Mouse (Mus musculus): ENCODE measurements around the gene Fbxl8. TPM values are rescaled to one million over a fixed set of nuclear protein-coding genes. Genes with fewer than 3 reads are reported as not detected.
A peak's percentile ranks its signal among the peaks of the same experiment; 100 is the strongest.
"Not testable (repeated sequence)": the region's sequence is repeated elsewhere in the genome, so short reads cannot be mapped to it uniquely, and the experiment has no call there.

Gene Fbxl8
- under 1 TPM; 0.80 to 0.83 TPM for total RNA-seq (2021)
- long read RNA-seq, experiment 1, partial matches to known transcripts = 0 of 1 reads
- long read RNA-seq, experiment 1, other reads (novel, unspliced or antisense) = 0 of 1 reads
- long read RNA-seq, experiment 2 = 0 reads

DNA sequence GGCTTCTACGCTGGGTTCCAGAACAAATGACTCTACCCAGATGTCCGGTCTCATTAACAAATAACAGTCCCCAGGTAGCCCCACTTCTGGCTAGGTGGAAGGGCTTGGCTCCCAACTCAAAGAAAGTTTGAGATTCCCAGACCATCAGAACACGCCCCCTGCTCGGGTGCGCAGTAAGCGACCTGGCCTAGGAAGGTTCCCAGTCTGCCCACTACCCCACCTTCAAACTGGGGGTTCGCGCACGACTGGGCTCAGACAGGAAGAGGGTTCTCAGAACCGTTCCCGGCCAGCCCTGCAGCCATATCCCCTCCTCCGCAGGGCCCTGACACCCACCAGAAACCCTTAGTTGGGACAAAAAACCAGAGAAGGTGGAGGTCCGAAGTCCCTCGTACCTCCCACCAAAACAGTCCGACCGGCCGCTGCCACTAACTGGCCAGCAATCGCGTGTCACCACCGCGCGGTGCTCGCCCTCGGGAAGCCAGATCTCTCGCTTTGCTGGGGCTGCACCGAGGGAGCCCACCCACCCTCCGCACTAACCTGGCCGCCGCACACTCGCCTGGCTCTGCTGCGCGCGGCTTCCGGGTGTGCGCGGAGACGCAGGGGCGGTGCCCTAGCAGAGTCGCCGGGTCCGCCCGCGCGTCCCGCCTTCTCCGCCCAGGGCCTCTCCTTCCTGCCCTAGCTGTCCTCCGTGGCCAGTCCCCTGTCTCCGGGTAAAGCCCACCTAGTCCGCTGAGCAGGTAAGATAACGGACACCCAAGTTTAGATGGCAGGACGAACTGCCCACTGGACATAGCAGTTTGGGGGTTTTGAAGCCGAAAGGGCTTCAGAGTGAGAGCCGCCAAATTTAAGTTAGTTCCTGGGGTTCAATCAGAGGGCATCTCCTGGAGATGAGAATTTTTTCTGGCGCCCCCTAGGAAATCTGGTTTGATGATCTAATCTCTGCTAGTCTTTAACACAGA lies at the start of gene Fbxl8, which contains the start of gene Tradd:
Gene Fbxl8 (plus strand): TSS at position 625 of the 959 bp plus-strand sequence.
Gene Tradd (minus strand): TSS at position 586 of the 959 bp plus-strand sequence.
- no peak for DNase-seq (ENCODE audit: low spot score in 2 of 2)
- intact Hi-C loops (cut with DNase I) = no loop called here

DNA sequence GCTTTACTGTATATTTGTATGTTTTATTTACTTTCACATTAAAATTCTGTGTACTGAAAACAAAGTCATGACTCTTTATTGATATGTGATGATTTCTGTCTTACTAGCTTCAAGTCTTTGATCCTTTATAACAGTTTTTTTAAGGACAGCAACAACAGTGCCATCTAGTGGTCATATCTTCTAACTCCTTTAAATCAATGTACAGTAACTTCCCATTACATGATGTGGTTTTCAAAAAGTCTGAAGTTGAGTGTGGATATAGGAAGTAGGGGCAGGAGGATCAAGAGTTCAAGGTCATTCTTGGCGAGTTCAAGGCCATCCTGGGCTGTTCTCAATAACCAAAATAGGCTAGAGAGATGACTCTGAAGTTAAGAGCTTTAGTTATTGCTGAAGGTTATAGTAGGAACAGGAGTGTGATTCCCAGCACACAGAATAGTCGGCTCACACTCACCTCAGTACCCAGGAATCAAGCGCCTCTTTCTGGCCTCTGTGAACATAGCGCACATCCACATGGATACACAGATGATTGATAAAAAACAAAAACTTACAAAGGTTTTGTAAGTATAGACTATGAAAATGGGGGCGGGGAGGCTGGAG lies 46.4 kb upstream of the Fbxl8 start:
- peak; percentile 34 to 75 for DNase-seq (ENCODE audit: low spot score in 2 of 2)
- intact Hi-C loops (cut with DNase I) = loop anchor here (2.0 to 10.0 kb wide), 3 partner anchors 97 to 561 kb away; partner anchors contain the start of gene Ces2f

DNA sequence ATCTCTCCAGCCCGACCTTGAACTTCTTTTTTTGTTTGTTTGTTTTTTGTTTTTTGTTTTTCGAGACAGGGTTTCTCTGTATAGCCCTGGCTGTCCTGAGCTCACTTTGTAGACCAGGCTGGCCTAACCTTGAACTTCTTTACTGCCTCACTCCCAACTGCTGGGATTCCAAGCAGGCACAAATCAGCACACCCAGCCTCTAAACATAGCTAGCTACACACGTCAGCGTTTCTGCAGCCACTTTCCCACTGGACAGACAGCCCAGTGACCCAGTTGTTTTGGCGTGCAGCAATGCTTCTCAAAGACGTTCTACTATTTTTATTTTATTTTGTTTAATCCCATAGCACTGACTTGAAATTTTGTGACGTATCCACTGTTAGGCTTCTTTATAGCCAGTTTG lies 40.6 kb upstream of the Fbxl8 start:
- intact Hi-C loops (cut with DNase I) = loop anchor here (5.0 kb wide), 1 partner anchor 87 kb away; no protein-coding TSS in a partner anchor
- DNase-seq (ENCODE audit: low spot score in 2 of 2) = no peak

DNA sequence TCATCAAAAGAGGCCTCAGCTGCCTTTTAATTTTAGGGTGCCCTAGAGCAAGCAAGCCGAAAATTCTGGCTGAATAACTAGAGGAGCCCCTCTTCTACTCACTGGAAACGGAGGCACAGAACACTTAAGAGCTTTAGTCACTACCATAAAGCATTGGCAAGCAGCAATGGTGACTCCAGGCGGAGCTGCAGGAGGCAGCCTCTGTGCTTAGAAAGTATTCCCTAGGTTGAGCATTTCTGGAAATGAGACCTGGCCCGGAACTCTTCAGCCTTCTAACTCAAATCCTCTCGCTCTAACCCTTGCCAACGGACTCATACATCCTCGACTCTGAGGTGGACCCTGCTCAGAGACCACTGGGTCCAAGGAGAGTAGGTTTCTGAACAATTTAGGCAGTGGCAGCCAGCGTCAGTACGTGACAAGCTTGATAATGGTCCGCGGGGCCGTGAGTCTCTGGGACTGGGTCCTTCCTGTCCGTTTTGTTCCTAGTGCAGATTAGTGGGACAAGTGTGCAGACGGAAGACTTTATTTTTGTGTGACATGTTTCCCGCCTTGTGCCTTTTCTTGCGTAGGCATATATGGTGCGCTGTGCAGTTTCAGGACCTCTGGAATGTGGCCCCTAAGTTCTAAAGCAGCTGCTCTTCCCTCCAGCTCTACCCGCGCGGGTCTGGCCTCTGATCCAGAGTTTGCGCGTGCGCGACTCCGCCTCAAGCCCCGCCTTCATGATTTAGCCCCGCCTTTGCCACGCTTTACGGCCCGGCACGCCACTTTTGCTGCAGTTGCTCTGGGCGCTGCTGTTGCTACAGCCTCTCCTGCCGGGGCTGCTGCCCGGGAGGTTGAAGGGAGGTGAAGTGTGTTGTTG lies 39.8 kb upstream of the Fbxl8 start, which contains the start of gene D230025D16Rik:
Gene D230025D16Rik (plus strand): TSS at position 733 of the 859 bp plus-strand sequence.
- intact Hi-C loops (cut with DNase I) = loop anchor here (5.0 kb wide), 1 partner anchor 87 kb away; no protein-coding TSS in a partner anchor
- DNase-seq (ENCODE audit: low spot score in 2 of 2) = peak; percentile 93 to 96

DNA sequence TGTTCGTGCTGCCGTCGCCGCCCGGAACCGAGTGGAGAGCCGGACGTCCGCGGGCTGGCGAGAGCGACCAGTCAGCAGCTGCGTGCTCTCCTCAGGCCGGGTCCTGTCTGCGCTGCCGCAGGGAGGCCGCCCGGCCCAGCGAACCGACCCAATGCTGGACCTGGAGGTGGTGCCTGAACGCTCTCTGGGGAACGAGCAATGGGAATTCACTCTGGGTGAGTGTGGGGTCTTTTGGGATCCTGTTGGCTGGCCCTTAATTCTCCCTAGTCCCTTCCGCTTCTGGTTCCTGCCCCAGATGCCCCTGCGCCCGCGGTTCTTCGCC lies 39.2 kb upstream of the Fbxl8 start:
- no peak for DNase-seq (ENCODE audit: low spot score in 2 of 2)
- intact Hi-C loops (cut with DNase I) = no loop called here

DNA sequence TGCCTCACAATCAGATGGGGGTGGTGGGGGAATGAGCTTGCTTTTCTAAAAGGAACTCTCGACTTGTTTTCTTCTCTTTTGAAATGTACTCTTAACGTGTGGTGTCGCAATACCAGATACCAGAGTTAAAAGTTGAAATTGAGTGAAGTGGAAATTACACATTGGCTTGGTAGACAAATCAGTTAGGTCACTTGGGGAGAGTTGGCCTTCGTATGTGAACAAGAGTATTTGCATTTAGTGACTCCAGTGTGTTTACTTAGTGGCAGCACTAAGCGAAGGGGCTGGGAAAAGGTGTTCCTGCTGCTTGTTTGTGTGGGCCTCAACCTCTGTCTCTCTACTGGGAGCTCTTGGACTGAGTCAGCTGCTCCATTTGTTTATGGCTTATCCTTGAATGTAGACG lies 38.5 kb upstream of the Fbxl8 start:
- intact Hi-C loops (cut with DNase I) = no loop called here
- no peak for DNase-seq (ENCODE audit: low spot score in 2 of 2)

DNA sequence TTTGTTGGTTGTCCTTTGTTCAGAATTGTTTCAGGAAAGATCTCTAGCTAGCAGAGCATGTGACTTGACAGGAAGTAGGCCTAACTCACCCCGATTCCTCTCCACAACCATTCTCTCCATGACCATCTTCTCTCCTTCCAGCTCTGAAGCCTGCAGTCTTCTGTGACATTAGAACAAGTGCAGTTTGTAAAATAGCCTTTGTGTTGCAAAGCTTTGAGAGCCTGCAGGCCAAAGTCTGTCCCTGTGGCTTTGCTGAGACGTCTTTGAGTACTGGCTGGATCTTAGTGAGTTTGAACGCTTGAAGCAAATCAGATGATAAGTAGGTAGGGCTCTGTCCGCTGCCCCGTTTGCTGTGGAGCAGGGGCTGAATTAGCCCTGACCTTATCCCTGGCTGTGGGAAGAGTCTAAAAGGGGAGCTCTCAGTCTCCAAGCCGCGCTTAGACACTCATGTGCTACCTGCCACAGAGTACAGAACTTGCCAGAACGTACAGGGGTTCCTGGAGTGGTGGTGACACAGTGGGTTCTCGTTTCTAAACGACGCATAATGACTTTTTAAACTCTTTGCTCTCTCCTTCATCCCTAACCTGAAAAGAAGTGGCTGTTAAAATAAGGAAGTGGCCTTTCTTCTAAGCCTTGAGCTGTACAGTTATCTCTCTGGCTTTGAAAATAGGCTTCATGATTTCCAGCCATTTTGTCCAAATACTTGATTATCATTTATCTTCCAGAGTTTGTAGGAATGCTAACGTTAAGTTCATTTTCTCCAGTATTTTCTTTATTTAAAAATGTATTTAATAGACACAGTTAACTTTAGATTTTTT lies 32.7 kb upstream of the Fbxl8 start:
- no peak for DNase-seq (ENCODE audit: low spot score in 2 of 2)
- intact Hi-C loops (cut with DNase I) = no loop called here

DNA sequence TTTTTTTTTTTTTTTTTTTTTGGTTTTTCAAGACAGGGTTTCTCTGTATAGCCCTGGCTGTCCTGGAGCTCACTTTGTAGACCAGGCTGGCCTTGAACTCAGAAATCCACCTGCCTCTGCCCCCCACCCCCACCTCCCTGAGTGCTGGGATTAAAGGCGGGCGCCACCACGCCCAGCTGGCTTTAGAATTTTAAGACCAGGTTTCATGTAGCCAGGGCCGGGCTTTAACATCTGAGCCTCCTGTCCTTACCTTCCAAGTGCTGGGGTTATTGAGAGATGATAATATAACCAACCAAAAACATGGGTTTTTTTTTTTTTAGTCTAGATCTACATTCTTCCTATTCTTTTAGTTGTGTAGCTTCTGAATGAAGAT lies 32.1 kb upstream of the Fbxl8 start:
- intact Hi-C loops (cut with DNase I) = not testable (repeated sequence)

DNA sequence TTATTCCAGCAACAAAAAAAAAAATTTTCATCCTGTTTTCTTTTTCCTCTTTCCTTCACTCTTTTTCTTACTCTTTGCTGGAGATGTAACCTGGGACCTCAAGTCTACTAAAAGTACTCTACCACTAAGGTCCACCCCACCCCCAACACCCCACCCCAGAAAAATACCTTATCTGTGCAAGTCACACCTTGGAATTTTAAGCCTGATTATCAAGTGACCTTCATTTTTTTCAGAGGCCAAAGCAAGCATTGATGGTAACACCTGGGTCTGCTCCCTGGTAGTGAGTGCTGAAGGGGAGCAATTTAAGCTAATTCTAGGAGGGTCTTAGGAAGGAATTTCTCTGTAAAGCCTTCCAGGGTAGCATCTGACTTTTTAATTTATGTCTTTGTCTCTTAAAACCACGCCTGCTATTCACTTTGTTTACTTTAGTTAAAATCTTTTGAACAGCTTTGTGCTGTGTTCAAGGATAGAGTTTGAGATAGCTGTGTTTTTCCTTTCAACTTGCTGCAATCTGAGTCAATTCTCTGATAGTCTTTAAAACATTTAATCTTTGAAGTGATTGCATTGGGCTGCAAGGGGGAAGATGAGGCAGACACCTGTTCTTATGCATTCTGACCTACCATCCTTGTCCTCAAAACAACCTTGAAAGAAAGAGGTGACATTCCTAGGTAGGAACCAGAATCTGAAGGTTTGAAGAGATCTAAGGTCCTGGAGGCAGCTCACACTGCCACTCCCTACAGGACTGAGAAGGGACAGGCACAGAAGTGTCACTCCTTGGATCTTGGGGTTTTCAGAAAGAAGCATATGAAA lies 31.1 kb upstream of the Fbxl8 start:
- intact Hi-C loops (cut with DNase I) = no loop called here
- no peak for DNase-seq (ENCODE audit: low spot score in 2 of 2)

More for the DNA sequence above, 32.1 kb upstream of the Fbxl8 start:
- DNase-seq (ENCODE audit: low spot score in 2 of 2) = not testable (repeated sequence)

DNA sequence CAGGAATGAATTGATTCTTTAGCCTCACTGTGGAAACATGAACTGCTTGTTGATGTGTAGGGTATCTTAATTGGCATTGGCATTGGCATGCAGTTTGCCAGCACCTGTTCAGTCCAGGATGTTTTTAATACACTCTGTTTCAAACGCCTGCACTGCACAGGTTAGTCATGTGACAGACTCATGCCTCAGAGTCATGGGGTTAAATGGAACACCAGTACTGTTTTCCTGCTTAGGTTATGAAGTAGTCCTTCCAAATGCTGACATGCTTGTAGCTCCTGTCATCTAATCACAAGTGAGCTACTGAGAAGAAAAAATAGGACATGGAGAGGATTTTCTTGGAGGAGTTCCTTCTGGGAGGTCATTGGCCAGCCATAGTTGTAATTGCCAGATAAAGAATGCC lies 29.2 kb upstream of the Fbxl8 start:
- intact Hi-C loops (cut with DNase I) = no loop called here
- DNase-seq (ENCODE audit: low spot score in 2 of 2) = no peak

DNA sequence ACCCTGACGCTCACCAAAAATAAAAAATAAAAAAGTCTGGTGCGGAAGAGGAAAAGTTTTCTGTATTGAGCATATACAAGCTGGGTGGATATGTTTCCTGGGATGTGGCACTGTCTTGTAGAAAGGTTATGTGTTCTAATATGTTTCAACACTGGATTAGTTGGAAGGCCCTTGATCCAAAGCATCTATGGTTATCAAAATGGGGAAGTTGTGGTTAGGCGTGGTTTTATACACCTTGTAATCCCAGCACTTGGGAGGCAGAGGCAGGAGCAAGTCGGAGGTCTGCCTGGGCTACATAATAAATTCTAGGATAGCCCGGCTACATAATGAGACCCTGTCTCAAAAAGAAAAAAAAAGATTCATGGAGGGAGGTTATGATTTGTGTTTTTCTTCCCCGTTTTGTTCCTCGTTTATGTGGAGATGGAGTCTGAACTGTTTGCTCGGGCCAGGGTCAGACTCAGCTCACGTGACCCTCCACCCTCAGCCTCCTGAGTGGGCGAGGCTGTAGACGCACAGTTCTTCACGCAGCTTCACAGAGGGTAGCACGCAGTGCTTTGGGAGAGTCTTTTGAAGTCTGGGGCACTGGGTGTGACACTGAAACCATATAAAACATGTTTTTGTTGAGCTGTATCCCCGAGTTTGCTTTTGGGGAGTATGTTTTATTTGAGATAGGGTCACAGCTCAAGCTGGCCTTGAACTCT lies 26.9 kb upstream of the Fbxl8 start:
- intact Hi-C loops (cut with DNase I) = no loop called here
- no peak for DNase-seq (ENCODE audit: low spot score in 2 of 2)

DNA sequence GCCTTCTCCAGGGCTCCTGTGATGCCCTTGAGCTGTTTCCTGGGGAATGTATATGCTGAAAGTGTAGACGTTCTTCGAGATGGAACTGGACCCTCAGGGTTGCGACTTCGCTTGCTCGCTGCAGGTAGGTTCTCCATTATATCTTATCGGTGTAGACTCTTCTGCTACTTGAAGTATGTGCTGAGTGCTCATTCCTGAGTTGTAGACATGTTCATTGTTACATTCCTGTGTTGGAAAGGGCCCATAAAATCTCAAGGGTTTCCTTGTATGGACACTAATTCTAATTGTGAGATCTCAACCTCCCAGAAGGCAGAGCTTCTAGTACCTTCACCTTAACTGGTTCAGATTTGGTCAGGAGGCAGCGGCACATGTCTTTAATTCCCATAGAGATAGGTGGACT lies 23.4 kb upstream of the Fbxl8 start:
- intact Hi-C loops (cut with DNase I) = no loop called here
- DNase-seq (ENCODE audit: low spot score in 2 of 2) = no peak

DNA sequence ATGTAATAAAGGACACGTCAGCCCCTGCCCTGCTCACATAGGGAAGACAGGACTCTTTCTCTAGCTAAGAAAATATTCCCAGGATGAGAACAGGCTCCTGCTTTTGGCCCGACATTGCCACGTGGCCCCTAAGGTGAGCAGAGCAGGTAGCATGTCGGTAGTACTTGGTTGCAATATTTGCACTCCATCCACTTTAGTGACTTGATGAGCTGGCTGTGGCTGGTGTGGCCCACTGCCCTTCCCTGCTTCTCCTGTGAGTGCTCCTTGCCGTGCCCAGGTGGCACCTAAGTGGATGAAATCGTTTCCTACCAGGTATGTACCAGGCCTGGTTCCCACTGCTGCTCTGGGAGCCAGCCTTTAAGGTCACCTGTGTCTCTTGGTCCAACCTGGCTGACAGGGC lies 12.5 kb upstream of the Fbxl8 start:
- intact Hi-C loops (cut with DNase I) = no loop called here
- DNase-seq (ENCODE audit: low spot score in 2 of 2) = no peak

DNA sequence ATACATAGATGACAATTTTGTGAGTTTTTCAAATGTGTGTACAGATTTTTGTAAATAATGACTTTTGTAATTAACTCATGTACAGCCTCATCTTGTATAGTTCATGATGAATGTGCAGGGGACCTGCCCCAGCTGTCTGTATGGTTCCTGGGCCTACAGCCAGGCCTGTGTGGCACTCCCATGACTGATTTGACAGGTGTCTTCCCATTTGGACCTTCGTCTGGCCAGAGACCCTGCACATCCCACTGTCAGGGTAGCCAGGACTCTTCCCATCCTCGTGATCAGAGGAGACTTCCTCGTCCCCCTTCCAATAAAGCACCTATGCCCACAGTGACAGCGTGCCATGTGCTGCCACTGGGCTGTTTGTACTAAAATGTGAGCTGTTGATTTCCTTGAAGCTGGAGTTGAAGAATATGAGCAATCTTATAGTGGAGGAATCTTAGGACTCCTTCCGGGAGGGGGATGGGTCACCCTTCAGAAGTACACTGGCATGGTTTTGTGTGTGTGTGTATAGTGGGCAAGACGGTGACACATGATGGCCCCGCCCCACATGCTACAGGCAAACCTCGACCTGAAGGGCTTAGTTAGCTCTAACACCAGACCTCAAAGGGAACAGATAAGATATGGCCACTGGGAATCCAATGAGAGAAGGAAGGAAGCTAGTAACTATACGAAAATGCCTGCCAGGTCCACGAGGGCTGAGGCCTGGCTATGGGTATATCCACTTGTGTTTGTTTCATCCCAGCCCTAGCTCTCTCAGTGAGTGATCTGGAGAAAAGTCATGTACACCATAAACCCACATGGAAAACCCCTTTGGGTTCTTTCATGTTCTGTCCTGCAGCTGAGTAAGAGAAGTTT lies 11.5 kb upstream of the Fbxl8 start:
- intact Hi-C loops (cut with DNase I) = no loop called here
- no peak for DNase-seq (ENCODE audit: low spot score in 2 of 2)

DNA sequence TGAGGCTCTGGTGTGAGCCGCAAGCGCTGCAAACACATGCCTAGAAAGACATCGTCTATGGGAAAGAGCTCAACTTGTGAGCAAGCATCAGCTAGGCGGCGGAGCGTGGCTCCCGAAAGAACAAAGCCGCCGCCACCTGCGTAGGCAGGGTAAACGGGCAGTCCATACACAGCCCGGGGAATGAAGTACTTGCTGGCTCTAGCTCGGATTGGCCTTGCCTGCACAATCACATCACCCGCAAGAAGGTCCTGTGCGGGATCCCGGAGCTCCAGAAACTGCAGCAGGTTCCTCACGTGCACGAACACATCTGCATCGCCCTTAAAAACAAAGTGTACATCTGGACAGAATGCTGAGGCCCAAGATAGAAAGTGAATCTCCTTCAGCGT lies 10.7 kb upstream of the Fbxl8 start:
- intact Hi-C loops (cut with DNase I) = no loop called here

DNA sequence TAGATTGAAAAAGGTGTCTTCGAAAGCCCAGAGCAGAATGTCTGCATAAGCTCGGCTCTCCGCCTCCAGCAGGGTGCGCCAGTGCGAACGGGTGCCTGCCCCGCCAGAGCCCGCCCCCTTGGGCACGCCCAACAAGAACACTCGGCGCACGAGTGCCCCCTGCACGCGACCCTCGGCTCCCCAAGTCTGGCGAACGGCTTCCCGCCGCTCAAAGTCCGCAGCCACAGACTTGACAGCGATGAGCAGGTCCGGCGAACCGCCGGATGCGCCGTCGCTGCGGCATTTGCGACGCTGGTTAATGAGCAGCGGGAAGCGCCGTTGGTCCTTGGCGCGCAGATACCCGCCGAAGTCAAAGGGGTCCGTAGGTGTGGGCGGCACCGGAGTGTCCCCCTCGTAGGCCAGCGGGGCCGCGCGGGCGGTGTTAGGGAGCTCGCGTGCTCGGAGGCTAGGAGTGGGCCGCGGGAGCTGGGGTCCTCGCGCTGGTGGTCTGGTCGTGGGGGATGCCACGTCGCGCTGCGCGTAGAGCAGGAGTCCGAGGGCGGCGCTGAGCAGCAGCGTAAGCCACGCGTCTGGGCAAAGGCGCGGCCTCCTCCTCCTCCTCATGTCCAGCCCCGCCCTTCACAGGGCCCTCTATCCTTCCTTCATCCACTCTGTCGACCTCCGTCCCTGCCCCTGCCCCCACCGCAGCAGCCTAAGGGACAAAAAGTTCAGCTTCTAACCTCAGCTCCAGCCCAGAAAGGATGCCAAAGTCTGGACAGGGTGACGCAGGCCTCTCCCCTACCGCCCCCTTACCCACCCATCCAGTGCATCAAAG lies 10.1 kb upstream of the Fbxl8 start:
- DNase-seq (ENCODE audit: low spot score in 2 of 2) = peak; percentile 89 to 92
- intact Hi-C loops (cut with DNase I) = no loop called here

More for the DNA sequence above, 10.7 kb upstream of the Fbxl8 start:
- DNase-seq (ENCODE audit: low spot score in 2 of 2) = no peak
